Mouse (Mus musculus) right cerebral cortex, adult 18-20 months (tissue): ENCODE data around the gene Zc3h13.
A peak's percentile ranks its signal among the peaks of the same experiment; 100 is the strongest.

Source experiments
- DNase-seq: peaks from one replicate; pipeline ENCODE4 v3.0.0; 2022; ENCODE audit warnings: mixed read lengths

The Zc3h13 gene

DNA sequence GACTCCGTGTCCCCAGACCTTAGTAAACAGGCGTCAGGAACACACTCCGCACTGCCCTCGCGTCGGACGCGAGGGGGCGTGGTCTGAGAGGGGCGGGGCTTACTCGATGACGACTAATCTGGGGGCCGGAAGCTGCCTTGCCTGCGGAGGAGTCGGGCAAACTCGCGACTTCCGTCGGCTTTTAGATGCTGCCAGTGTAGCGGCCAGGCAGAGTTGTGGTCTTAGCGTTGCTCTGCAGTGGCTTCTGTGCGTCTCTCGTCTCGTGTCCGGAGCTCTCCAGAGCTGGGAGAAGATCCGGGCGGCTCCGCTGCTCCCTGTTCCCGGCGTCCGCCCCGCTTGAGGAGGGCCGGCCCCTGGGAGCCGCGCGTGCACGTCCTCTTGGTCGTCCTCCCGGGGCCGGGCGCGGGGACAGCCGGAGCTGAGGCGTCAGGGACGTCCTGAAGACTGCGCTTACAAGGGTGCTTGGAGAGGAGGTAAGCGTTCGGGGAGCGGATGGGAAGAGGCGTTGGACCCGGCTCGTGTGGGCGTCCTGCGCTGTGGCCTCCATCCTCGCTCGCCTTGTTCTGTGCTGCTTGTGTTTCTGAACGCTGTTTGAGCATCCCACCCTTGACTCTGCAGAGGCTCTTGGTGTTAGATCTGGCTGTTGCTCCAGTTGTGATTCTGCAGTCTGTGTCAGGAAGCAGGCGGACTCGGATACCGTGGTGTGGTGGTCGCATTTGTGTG is at the start of gene Zc3h13:
Zc3h13 (plus strand) TSS at position 181 of the 723 bp plus-strand sequence.
- peak; percentile 95 for DNase-seq

DNA sequence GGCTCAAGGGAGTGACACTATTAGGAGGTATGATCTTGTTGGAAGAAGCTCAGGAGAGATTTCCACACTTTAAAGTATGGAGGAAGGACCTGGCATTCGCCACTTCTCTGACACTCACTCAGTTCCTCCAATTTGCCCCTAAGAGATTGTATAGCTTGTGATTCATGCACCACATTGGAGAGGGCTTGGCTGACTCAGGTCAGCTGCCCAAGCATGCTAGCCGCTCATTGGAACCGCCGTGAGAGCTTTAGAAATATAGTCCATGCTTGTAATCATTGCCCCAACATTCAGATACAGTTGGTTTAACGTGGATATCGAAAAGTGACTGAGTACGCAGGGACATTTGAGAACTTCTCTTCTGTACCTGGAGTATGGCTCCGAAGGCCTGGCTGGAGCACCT is 48.6 kb upstream of the Zc3h13 start:
- DNase-seq, result no peak

DNA sequence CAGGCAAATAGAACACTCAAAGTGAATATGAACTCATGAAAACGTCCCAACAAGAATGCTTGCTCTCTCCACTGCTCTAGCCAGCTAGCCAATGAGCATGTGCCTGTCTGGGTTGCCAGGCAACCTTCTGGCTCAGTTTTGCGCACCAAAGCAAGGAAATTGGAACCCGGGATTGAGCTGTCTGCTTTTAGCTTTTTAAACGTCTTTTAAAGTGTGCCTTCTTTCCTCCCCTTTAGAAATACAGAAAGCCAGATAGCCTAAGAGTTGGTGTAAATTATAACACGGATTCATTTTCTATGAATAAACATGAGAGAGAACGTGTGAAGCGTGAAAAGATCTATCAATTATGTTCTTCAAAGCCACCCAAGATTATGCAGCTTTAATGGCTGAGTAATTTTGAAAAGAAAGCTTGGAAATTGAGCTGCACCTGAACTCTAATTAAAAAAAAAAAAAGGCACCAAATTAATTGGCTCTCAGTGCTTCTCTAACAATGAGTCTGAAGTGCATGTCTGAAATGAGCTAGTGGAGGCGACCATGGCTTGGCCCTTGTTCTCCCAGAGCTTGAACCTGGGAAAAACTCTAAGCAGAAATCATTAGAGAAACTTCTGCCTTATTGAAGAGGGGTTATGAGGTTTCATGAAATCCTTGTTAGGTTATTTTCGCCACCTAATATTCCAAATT is 48.1 kb upstream of the Zc3h13 start:
- peak; percentile 56 for DNase-seq

DNA sequence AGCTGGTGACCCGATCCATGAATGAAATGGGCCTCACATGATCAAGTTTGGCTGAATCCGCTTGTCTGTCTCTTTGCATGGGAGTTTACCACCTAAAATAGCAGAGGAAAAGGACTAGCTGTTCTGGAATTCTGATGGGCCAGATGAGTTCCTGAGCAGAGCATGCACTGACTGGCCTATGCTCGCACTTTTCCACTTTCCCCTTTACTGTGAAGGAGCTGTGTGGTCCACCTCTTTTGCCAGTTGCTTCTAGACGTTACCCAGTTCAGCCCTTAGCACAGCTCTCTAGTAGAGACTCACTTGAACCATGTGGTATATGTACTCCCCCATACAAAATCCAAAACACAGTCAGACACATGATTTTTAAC is 47.6 kb upstream of the Zc3h13 start:
- no peak for DNase-seq

DNA sequence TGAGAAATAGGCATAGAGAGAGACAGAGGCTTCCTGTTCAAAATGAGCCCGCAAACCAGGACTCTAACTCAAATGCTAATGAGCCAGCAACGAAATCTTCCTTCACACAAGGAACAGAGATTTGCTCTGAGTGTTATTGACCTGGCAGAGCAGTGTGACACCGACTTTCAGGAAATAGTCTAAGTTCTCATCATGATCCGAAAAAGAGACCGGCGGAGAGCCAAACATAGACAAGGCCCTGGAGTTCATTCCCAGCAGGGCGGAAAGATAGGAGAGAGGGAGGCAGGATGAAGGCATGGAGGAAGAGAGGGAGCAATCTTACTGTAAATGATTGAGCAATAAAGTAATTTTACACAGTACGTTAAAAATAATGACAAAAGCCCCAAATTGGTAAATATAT is 47.1 kb upstream of the Zc3h13 start:
- no peak for DNase-seq

DNA sequence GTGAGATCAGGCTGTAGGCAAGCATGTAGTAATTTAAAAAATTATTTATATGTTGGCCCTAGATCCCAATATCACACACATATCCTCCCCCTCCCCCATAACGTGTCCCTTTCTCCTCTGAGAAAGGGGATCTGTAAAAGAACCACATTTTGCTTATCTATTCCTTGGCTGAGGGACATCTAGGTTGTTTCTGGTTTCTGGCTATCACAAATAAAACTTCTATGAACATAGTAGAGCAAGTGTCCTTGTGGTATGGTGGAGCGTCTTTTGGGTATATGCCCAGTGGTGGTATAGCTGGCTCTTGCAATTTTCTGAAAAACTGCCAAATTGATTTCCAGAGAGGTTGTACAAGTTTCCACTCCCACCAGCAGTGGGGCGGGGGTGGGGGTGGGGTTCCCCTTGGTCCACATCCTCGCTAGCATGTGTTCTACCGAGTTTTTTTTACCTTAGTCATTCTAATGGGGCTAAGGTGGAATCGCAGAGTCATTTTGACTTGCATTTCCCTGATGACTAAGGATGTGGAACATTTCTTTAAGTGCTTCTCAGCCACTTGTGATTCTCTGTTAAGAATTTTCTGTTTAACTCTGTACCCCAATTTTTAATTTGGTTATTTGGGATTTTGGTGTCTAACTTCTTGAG is 46.0 kb upstream of the Zc3h13 start:
- no peak for DNase-seq

DNA sequence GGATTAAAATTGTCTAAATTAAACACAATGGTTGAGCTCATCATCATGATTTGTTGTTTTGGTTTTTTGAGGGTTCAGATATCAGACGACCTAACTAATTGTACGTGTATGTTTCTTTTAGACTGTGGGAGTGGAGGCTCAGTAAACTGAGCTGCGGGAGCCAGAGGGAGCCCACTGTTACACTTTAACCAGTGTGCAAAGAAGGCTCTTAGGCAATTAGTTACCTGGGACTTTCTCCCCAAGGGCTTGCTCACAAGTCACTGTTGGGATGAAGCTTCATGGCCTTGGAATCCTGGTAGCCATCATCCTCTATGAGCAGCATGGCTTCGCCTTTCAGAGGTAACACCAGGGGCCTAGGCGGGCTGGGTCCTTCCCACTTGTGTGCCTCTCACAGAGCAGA is 42.1 kb upstream of the Zc3h13 start, which contains the start of gene Cpb2:
Cpb2 (plus strand) TSS at position 201 of the 400 bp plus-strand sequence.
- DNase-seq, result no peak

DNA sequence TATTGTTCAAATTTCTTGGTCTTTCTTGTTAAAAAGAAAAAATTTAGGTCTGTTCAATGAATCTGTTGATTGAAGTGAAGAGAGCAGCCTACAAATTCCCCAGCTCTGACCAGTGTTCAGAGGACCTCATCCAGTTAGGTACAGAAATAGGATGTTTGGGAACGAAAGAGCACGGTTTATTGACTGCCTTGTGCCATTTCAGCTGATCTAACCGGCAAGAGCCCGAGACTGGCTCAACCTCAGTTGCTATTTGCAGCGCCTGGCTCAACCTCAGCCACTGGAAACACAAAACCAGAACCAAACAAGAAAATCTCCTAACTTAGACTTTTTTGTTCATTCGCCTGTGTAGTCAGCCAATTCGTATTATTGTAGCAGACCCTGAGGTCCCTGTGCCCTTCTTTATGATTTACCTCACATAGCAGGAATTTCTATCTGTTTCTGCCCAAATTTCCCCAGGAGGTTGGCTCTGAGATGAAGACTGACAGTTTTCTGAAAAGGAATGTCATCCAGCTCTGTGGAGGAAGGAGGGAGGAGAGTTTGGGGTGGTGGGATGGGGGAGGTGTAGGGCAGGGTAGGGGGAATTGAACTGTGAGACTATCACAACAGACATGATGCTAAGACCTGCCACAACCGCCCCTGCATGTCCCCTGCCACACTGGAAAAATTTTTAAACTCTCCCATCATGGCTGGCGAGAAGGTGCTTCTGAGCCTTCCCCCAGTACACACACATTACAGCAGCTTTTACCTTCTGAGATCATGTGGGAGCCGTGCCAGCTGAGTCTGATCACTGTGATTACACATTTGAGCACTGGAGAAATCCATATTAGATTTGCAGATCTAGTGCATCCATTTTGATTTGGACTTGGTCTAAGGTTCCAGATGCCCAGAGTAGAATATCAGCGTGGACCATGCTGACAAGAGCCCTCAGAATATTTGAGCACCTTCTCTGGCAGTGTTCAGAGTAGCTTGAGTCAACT is 37.9 kb upstream of the Zc3h13 start:
- no peak for DNase-seq

DNA sequence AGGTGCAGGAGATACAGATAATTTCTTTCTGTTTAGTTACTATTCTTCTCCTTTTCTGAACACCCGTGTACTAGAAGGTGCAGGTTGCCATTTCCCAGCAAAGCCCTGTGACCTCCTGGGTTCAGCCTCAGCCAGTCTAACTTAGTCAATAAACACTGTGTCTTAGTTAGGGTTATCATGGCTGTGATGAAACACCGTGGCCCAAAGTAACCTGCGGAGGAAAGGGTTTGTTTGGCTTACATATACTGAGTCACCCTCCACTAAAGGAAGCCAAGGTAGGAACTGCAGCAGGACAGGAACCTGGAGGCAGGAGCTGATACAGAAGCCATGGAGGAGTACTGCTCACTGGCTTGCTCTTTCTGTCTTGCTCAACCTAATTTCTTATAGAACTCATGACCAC is 33.7 kb upstream of the Zc3h13 start:
- DNase-seq, result no peak

DNA sequence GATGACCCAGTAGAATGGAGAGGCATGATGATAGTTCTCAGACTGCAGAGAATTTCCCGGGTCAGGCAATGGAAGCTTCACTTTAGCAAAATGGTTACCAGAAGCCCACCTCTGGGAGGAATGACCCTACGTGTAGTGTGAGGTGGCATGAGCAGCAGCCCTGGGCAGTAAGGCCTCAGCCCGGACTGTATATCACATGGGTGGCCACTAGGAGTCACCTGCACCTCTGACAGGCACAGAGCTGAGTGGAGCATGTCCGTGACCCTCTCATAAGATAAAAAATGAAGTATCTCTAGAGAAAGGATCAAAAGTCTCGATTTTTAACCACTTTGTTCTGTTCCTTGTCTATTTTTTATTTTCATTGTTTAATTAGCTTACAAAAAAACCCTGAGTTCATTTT is 27.7 kb upstream of the Zc3h13 start:
- no peak for DNase-seq

DNA sequence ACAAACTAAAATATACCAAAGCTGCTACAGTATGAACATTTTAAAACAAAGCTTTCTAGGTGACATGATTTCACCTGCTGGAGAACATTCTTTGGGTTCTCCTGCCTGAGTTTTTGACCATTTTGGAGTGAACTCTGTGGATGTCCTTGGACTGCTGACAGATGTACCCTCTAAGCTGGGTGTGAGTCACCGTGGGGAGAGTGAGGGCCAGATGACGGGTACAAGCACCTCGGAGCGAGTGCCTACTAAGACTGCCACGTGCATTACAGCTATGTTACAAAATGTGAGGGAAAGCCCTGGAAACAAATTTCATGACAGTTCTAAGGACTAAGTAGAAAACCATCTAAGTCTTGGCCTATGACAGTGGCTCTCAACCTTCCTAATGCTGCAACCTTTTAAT is 14.6 kb upstream of the Zc3h13 start:
- DNase-seq, result no peak

DNA sequence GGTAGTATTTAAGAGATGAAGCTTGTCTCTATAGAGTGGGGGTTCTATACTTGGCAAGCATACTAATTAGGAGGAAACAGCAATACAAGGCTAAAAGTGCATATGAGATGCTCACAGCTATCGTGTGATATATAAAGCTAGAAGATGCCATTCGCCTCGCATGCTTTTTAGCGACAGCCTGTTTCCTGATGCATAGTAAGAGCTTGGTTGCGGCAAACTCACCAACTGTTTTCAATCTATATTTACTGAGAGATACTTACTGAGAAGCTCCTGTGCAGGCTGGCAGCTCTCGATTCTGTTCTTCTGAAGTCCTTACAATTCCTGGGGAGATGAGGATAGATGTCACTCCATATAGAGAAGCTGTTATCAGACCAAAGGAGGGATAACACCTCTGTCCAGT is 4.5 kb upstream of the Zc3h13 start:
- no peak for DNase-seq

DNA sequence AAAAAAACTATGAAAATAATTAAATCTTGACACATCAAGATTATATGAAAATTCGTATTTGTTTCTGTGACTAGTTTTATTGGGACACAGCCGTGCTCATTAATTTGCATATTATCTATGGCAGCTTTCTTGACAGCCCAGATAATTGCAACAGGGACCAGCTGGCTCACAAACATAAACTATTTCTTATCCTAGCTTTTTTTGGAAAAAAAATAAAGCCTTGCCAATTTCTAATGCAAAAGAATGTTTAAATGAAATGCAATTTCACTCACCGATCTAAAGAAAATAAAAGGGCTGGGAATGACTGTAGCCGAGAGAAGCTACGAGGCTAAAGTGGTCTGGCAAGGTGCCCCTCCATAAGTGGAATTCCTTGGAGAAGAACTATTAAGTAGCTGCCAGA is 3.8 kb upstream of the Zc3h13 start:
- DNase-seq, result no peak

DNA sequence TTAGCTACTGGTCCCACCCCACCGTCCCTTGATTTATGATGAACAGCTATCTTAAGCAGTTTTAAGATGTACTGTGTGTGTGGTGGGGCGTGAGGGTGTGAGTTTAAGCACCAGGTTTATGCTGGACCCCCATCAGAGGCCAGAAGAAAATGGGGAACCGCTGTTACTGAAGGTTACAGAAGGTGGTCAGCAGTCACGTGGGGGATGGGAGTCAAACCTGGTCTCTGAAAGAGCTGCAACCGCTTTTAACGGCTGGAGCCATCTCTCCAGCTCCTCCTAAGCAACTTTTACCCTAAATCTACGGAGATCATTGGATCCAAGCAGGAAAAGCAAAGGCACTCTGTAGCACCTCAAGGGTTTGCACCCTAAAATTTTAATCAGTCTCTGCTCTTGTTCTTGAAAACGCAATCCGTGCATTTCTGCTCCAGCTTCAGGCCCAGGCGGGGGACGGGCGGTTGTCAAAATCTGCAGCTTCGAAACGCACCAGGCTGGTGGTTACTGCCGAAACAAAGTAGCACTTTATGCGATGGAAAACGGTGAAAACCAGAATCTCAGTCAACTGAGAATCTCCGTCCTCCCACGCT is 472 bp upstream of the Zc3h13 start:
- no peak for DNase-seq

DNA sequence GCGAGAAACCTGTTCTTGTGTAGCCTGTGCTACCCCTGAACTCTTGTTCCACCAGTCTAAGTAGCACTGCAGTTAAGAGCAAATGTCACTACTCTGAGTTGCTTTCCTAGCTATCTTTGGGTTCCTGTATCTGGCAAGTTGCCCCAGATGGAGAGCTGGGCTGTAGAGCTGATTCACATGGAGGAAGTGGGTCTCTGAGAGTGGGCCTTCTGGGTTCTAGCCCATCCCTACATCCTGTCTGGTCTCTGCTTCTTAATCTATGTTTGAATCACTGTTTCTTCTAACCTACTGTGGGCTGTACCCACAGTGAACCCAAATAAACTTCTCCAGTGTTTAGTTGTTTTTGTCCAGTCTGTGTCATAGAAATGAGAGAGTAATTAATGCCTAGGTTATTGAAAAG is 16.9 kb downstream of the Zc3h13 start:
- DNase-seq, result no peak

DNA sequence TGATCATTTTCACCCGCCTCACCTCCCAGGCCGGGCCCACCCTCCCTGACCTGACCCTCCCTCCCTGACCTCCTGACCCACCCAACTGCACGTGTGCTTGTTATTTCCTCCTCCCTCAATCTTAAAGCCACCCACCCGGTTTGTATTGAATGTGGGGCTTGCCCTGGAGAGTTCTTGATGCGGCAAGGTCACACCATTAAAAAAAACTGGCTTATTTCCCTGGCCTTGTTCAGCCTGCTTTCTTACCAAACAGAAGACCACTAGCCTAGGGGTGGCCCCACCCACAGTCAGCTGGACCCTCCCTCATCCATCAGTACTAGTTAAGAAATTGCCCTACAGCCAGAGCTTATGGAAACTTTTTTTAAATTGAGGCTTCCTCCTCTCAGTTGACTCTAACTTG is 19.6 kb downstream of the Zc3h13 start:
- DNase-seq, result no peak

DNA sequence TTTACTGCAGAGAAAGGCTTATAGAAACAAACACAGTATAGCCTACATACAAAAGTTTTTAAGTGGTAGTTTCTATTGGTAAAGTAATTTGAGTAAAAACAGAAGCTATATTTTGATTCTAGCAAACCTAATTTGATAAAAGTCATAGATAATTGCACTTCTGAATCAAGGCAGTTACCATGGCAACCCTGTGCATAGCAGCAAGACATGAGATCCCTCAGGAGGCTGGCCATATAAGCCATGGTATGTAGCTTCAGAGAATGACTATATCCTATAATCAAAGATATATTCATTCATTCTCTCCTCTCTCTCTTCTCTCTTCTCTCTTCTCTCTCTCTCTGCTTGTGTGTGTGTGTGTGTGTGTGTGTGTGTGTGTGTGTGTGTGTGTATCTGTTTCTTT is 23.7 kb downstream of the Zc3h13 start:
- DNase-seq, result no peak

DNA sequence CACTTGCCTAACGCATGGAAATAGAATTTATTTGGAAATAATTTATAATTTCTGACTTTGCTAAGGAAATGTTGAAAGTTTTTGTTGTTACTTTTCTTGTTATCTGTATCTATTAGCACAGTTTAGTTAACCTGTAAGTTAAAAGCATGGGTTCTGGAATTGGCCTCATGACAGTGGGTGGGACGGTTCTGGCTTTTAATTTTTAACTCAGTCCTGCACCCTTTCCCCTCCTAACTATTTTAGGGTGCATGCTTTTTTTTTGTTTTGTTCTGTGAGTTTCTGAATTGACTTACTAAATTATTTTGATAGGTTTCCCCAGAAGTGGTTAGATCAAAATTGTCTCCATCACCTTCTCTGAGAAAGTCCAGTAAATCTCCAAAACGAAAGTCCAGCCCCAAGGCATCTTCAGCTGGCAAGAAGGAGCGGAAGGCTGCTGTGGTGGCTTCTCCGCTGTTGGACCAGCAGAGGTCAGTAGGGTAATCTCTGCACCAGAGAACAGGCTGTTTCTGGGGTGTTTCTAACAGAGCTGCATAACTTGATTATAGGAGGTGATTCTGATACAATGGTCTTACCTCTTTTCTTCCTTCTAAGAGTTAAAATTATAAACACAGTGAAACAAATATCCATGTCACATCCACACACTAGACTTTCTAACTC is 25.3 kb downstream of the Zc3h13 start:
- DNase-seq, result no peak

DNA sequence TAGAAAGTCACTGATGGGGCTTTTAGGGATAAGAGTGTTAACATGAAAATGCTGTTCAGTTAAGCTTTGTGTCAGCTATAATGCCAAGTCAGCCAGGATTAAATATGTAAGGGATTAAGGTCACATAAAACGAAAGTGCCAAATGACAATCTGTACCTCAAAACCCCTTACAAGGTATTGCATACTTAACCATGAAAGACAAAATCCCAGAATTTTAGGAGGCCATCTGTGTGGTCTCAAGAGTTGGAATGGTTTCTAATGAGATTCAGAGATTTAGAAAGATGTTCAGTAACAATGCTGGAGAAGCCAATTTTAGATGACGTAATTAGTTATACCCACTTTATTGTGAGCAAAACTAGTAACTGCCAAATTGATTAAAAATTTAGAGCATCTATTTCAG is 30.3 kb downstream of the Zc3h13 start:
- DNase-seq, result no peak

DNA sequence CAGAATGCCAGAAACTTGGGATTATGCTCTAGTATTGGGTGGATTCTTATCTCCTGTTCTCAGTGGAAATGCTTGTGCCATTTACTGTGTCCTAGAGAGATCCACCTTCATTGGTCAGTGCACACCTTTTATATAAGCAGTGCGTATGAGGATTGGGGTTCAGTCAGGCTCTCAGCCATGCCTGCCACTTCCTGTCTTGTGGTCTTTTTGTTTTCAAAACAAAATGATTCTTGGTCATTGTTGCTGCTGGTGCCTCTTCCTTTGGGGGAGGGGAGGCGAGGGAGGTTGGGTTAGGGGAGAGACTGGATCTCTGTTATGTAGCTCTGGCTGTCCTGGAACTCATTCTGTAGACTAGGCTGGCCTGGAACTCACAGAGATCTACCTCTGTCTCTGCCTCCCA is 34.6 kb downstream of the Zc3h13 start:
- DNase-seq, result no peak

DNA sequence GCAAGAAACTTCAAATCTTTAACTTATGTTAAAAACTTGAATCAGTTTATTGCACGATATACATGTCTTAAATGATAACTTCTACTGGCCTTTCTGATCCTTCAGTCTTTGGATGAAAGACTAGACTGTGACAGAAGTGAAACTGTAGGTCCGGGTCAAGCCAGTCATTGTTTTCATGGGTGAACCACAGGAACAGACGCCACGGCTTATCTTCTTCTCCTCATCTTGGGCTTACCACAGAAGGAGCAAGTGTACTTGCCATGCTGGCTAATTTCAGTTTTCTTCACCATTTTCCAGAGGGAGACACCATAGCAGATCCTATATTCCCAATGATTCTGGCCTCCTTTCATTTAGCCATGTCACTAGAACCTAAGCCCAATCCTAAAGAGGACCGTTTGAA is 36.1 kb downstream of the Zc3h13 start:
- no peak for DNase-seq

DNA sequence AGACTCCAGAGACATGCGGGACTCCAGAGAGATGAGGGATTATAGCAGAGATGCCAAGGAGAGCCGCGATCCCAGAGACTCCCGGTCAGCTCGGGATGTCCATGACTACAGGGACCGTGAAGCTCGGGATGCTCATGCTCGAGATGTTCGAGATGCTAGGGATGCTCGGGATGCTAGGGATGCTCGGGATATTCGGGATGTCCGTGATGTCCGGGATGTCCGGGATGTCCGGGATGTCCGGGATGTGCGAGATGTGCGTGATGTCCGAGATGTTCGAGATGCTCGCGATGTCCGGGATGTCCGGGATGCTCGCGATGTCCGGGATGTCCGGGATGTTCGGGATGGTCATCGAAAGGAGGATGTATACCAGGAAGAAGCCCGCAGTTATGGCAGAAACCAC is 39.2 kb downstream of the Zc3h13 start:
- DNase-seq, result no peak
